Mouse (Mus musculus) spleen, adult 2 months (tissue): ENCODE results near the gene Sult1a1.

Experiments used
- CTCF ChIP-seq: fragments of 200-500 bp; IDR thresholded peaks from 2 replicates; pipeline ENCODE4 v1.5.1; 2011; ENCODE audit warnings: mild to moderate bottlenecking, inconsistent platforms; ENCODE audit not compliant: insufficient read depth, insufficient read length, insufficient replicate concordance; ENCODE audit errors: extremely low read depth
- POLR2A ChIP-seq: fragments of 200-500 bp; IDR thresholded peaks from 2 replicates; pipeline ENCODE4 v1.6.1; 2011; ENCODE audit warnings: low read depth, low read length, inconsistent platforms

GRCm38 (mm10) chr7:126649231-126650051 lies 26.8 kb downstream of the Sult1a1 start, which contains the start of gene Sgf29:
- TF ChIP-seq CTCF (no peak), POLR2A (peak; percentile 97)
